Mouse (Mus musculus): Measurements from ENCODE around the gene Ica1.

The Ica1 gene

DNA sequence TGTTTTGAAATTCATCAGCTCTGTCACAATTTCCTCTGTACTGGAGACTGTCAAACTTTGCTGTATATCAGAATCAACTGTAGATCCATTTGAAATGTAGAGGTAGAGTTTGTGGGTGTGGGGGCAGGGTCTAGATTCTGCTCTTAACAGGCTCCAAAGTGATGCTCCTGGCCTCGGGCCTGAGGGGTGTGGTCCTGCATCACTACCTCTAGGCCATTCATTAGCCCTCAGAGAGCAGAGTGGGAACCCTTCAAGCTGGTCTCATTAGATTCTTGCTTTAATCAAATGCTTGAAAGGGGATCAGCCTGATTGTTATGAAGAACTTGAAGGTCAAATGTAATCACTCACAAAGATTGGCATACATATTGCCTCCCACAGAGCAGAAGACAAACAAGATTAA, 36.6 kb downstream of the Ica1 start:
- no peak for DNase-seq

DNA sequence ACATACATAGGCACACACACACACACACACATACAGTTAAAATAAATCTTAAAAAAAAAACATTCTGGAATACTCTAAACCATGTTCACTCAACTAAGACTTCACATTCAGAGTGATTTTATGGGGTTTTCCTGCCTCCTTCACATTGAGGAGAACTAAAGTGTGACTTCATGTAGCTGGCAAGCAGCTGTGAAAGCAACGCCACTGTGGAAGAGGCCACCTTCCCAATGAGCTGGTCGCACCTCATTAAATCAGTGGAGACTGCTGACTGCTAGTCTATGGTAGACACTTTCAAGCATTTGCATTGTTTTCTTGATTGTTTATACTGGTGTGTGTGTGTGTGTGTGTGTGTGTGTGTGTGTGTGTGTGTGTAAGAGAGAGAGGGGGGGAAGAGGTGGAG, 38.2 kb downstream of the Ica1 start:
- no peak for DNase-seq

DNA sequence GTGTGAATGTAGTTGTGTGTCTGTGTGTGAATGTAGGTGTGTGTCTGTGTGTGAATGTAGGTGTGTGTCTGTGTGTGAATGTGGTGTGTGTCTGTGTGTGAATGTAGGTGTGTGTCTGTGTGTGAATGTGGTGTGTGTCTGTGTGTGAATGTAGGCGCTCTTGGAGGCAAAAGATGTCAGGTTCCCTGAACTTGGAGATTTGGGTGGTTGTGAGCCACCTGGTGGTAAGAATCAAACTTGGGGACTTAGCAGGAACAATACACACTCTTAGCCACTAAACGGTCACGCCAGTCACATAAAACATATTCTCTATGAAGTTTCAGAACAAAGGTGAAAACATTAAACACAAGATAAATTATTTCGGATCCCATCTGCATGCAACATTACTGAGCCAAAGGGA, 39.9 kb downstream of the Ica1 start:
- peak in 1 of 2 experiments; percentile 23 for DNase-seq

DNA sequence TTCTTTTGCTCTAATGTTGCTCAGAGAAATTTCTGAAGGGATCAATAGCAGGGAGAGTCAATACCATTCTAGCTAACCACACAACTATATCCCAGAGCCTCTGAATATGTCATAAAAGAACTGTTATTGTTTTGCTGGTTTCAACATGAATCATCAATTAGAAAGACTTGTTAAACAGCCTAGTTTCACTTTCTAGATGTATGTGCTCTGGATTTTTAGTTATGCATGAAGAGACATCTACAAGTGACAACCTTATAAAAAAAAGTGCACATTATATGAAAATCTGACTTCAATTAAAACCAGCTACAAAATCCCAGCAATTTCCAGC, 41.8 kb downstream of the Ica1 start:
- no peak for DNase-seq

DNA sequence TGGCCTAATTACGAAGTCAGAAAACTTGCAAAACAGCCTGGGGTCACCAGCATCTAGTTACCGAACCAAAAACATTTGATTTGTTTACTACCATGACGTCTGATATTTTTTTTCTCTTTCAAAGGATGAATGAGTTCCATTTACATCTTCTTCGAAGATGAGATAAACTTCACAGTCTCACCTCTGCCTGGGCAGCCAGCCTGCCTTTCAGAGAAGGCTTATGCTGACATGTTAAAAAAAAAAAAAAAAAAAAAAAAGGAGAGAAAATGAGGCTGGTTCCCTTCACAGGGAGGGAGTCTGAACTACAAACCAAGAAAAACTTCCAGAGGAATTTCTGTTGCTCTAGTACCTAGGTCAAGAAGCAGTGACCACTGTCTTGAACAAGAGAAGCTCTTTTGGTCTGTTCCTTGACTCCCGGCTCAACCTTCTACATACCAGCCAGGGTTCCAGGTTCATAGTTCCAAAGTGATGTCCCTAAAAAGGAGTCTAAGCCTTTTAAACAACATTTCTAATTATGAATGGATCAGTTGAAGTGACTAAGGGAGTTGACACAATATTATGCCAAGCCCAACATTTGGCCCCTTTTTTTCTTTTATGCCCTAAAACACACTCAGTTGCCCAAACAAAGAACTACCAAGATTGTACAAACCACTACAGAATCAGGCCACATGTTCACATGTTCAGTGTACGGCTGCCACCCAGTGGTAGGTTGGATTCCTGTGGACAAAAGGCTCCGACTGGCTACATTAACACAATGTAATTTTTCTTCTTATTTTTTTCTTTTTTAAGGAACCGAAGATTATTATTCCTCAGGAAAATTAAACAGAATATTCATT, 42.4 kb downstream of the Ica1 start:
- DNase-seq: peak; percentile 59 to 72

DNA sequence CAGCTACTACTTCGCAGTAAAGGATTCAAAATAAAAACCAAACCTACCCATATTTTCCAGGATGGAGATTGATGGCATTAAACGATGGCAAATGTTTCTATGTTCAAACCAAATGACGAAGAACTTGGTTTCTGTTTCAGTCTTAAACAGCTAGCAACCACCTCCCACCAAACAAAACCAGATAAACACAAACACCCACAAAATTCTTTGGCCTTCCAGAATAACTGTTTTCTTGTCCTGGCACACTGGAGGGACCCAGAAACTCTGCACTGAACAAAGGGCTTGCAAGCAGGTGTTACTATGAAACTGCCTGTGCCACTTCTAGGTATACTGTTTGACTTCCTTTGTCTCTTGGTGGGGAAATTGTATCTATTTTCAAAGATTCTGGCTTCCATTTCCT, 43.2 kb downstream of the Ica1 start:
- DNase-seq: no peak

DNA sequence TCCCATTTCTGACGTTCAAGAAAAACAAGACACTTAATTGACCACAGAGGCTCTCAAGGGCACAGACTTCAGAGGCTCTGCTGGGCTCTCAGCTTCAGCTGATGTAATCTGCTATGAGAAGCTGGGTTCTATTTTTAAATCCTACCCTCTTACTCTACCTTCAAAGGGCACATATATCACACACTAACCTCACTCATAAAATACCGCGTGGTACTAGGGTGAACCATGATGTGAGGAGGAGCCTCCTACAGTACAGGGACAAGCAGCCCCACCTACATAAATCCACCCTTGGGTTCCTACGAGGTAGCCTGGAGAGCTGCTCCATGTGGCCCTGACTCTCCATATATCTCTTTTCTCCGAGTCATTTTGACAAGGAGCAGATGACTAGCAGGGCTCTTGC, 45.8 kb downstream of the Ica1 start:
- no peak for DNase-seq

DNA sequence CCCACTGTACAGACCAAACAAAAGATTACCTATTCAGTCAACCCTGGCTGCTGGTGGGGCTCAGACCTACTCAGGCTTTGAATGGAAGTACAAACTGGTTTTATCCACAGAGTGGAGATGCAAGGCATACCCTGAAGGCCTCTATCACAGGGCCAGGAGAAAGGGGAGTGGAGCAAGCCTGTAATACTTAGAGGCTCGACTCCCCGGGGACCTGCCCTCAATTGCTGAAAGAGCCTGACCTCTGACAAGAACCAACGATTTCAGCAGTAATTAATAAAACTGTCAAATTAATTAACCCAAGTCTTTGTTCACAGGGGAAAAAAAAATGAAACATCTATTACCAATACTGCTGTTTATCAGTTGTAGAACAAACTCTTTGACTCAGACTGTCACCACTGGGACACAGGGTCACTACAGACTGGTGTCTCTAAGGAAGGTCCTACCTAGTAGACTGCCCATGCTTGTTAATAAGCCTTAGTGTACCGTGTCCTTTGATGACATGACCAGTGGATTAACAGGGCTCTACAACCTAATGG, 46.6 kb downstream of the Ica1 start:
- no peak for DNase-seq

DNA sequence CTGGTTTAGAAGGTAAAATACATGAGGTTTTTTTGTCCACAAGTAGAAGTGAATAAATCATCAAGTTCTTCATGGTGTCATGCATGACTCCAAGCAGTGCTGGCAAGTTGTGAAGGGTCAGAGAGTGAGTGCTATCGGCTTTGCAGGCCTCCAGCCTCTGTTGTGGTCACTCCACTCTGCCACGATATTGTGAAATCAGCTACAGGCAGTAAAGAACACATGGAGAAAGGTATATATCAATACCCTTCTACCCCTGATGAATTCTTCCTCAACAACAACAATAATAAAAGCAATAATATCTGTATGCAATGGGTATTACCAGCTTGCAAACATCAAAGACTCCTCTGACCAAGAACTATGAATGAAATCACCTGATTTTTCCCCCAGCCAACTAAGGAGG, 47.9 kb downstream of the Ica1 start:
- DNase-seq: no peak

DNA sequence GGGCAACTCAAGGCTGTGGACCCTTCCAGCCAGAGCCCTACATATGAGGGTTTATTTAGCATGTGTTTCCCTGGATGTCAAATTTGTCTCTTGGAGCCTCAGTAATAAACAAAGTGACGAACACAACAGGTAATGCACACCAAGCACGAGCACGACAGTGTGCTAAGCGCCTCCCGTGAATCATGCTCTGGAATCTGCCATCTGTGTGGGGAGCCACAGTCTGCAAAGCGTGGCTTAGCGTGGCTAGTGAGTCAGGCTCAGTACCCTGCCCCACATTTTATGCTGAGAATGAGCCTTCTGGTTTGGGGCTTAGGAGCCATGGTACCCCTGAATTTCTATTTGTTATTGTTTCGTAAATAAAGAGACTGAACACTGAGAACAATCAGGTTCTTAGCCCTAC, 50.5 kb downstream of the Ica1 start:
- no peak for DNase-seq

DNA sequence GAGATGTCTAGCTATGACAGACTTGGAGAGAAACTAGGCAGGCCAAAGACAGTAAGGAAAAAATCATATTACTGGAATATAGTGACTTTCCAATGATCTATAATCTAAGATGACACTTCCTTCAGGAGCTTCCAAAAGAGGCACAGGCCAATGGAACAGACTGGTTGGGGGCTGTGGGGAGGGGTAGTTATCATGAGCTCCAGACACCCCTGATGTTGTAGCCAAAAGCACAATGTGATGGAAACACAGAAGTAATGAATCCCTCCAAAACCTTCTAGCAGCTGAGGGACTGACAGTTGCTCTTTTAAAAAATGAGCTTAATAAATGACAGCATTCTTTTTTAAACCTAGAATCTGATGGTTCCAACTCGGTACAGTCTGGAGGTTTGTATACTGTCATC, 52.7 kb downstream of the Ica1 start:
- no peak for DNase-seq

DNA sequence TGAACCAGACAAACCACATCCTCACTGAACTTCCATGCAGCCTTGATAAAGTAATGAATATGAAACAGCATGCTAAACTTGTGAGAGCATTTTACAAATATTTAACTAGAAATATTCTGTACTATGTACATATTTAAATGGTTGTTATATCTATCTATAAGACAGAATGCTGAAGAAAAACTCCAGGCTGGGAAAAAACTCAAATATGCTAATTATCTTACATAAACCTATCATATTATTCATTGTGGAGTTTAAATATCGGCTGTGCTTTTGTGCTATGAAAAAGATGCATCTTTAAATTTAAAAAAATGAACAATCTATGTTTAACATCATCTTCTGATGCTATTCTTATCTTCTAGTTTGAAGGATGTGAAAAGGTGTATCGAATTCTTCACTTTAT, 58.6 kb downstream of the Ica1 start:
- no peak for DNase-seq

DNA sequence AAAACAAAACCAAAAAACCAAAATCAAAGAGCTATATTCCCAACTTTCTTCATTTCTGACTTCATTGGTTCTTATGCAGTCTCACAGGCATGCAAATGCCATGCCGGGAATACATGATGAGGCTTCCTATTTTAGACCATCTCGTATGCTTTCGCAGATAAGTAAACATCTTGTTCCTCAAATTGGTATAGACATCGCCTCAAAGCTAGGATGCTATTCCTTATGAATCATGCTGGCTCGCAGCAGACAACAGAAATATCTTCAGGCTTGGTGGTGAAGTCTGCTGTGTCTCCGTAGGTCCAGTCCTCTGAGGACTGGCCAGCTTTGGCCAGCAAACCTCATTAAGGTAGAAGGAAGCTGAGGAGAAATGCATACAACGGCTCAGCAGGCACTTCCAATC, 60.3 kb downstream of the Ica1 start:
- no peak for DNase-seq

DNA sequence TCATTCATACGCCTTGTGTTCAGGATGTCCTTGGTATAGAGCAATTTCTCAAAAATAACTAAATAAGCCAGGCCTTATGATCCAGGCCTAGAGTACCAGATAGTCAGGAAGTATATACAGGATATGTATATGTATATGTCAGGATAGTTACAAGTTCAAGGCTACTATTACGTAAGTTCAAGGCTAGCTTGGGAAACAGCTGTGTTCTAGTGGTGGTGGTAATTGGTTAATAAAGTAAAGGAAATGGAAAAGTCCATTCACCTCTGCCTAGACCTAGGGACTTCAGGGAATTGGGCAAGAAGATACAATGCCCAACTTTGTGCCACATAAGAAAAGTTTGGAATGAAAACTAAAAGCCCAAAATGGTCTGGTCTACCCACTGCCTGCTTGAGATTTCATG, 61.7 kb downstream of the Ica1 start:
- no peak for DNase-seq

DNA sequence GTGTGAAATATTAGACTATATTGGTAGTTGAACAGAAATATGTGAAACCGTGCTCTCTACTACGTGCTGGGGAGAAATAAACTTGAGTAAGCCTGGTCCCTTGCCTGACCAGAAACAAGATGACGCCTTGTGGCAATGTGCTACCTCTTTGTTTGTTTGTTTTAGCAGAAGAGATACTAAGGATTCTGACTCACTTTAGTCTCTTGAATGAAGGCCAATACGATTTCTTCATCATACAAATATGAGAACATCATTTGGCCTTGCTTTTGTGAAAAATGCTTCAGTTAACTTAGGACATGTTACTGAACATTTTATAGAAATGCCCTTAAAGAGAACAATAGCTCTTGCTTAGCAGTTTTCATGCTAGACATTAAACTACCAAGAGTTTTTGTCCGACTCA, 67.0 kb downstream of the Ica1 start:
- no peak for DNase-seq

DNA sequence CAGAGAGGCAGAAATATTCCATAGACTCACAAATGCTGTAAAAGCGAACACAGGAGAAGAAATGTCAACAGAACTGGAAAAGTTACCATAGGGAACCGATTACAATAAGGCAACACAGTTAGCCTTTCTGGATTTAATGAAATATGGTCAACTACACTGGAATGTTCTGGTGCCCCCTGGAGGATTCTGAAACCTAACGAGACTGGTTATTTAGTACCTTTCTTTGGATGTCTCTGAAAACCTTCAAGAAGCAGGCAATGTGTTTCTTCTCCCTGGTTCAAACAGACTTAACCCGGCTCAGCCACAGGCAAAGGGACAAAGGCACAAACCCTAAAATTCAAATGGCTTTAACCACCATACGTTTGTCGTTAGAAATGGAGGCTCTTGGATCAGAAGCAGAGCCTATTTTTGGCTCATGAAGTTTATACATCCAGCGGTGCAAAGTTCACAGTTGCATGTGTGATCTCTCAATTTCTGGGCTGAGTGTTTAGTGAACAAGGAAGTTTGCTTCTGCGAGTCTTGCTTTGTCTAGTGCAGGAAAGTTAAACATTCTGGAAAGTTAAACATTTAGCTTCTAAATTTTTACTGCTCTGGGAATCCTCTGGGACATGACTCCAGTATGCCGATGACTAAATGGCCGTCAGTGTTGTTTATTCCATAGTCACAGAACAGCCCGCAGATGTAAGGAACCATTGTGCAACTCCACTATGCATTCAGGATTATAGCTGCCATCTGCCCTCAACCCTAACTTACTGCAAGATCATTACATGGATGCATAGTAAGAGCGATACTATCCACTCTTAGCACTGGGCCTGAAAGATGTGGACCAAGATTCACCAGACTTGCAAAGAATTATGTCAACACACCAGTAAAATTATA, 83.4 kb downstream of the Ica1 start:
- peak in 1 of 2 experiments; percentile 50 for DNase-seq

DNA sequence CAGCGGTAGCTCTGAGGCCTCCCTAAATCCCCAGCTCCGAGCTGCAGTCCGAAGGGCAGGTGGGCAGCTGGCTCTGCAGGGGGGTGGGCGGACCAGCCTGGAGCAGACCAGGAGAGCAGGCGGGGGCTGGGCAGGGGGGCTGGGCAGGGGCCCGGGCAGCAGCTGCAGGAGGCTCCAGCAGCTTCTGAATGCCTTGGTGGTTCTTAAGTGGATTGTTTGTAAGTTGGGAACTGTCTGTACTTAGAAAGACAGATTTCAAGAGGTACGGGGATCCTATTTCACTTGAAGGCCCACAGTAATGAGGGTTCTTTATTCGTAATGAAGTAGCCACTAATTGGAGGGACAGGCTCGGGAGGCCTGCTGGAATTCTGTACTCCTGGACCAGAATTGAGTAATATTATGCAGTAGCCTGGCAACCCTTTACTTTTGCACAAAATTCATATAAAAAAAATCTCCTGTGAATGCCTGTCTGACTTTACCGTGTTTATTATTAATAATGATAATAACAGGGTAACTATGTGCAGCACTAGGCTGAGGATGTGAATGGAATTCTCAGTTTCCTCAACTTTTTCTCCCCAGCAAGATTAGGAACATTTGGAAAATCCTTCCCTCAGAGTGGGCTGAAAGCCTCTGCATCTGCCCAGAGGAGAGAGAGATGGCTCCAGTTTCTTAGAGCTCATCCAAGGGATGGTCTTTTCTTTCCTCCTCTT, 84.2 kb downstream of the Ica1 start:
- no peak for DNase-seq

DNA sequence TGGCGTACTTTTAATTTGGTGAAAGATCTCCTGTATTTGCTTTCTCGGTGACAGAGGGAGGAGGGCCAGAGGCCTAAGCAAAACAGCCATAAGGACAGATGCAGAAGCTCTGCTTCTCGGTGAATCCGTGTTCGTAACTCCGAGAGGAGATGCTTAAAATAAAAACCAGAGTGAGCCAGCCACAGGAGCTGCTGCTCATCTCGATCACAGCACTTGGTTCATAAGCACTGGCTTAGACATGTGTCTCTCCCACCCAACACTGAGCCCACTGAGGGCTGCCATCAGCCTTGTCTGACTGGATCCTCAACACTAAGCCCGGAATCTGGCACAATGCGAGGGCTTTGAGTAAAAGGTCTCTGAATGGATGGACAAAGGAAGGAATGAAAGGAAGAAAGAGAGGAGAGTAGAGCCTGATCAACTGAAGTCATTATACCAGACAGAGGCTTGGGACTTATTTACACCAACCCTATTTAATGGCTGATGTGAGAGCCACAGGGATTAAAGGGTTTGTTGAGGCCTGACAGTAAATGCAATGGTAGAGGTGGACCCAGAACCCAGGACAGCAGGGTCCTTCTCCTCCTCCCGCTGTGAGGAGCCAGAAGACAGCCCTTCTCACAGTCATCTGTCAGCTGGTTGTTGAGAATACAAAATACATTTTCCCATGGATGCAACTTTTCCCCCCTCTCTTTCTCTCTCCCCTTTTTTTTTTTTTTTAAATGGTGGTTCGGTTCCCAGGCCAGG, 85.0 kb downstream of the Ica1 start:
- DNase-seq: no peak

DNA sequence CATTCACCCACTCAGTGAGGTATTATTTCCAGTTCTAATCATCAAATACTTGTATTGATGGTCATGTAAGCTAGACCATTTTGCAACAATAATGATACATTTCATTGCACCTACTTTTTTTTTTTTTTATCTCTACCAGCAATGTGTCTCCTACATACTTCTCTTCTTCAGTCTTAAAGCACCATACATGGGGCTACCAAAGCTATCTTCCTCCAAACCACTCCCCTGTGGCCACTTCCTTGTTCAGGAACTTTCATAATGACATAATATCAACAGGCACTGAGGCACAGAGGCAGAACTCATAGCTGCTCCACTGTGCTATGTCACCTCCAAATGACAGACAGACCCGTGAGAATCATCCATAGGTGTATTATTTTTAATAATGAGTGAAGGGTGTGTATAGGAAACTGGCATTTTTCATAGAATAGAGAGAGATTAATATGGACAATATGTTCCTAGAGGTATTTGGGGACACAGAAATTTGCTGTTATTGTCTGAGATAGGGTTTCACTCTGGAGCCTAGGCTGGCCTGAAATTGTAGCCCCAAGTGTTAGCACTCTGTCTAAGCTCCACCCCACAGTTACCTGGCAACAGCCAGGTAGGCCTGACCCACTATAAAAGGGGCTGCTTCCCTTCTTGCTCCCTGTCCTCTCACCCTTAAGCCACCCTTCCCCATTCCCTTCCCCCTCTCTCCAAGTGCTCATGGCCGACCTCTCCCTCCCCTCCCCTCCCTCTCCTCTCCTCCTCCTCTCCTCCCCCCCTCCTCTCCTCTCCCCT, 86.9 kb downstream of the Ica1 start:
- DNase-seq: no peak

DNA sequence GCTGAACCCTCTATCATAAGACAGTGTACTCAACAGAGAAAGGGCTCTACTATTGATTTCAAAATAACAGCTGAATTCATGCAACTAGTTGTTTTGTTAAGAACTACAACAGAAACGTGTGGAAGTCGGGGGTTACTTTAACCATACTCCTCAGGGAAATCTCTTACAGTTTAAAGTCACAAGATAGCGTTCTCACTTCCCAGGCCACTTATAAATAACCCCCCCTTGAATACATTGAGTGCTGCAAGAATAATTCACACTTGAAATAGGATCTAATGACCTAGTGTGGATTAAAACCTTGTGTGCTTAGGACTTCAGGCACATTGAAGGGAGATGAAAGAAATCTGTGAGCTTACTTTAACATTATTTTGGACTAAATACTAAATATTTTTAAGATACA, 87.8 kb downstream of the Ica1 start:
- no peak for DNase-seq

DNA sequence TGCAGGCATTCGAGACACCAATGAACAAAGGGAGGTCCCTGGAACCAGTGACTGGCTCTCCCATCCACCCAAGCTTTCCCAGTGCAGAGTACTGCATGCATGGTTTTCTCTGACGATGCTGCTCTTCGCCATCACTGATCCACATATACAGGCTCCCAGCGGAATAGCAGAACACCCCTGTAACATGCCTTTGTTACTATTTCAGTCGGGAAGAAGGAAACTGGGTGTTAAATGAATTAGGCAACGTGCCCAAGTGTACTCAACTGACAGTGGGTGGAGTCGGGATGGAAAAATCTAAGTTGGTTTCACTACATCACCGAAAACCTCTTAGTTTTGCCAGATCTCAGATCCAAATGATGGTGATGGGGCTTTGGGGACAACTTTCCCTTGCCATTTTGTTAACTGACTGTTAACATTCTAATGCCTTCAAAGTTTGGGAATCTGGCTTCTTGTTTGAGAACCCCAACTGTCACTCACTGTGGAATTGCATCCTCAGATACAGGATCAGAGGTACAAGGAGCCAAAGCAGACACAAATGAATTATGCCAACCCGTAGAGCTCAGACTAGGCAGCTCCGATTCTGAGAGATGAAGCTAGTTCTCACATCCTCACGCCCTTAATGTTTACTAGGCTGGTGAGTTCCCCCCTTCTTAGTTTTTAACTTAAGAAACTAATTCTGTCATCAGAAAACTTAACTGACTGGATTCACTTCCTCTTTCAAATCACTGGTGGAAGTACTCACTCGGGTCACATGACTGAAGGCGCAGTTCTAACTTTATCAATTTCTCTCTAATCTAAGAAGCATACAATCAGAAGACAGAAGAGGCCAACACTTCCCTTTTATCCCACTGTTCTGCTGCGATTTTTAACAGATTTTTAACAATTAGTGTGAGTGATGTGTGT, 91.4 kb downstream of the Ica1 start:
- DNase-seq: peak in 1 of 2 experiments; percentile 16

All from lung, postnatal 4 days (tissue).